Mouse (Mus musculus): ENCODE results near the gene Btk. TPM values are rescaled to one million over a fixed set of nuclear protein-coding genes. Genes with fewer than 3 reads are reported as not detected.

Btk gene
- total and polyA plus RNA-seq, 3 experiments, result 16.2 to 53.4 (median 38.1) TPM

- Histone ChIP-seq H3K4me3 (replicated peaks in 1 of 3; ENCODE audit: low read depth in 2 of 3, low read length in 2 of 3, poor library complexity in 1 of 3) (peak overlapping the region; percentile 72 to 91 (median 80)), H3K36me3 (replicated peaks in 1 of 2; ENCODE audit: control insufficient read depth in 1 of 2, insufficient read depth in 1 of 2, low read length in 1 of 2) (peaks cover 13 to 16% of the 10 kb centered on the region in 2 experiments), H3K27me3 (replicated peaks) (no peaks in the 10 kb centered on the region), H3K79me2 (replicated peaks; ENCODE audit: control insufficient read depth, extremely low read depth, insufficient read depth, poor library complexity, severe bottlenecking) (peaks cover 32% of the 10 kb centered on the region), H3K9me3 (replicated peaks; ENCODE audit: low read length) (no peaks in the 10 kb centered on the region), H3K4me2 (ENCODE audit: insufficient read depth, low read depth, poor library complexity, severe bottlenecking) (peak overlapping the region; percentile 78), H3K27ac (ENCODE audit: insufficient read depth, low read depth) (no peak overlapping the region), H3K4me1 (ENCODE audit: control insufficient read depth in 1 of 2, insufficient read depth in 2 of 2) (peaks cover 0 to 7% of the 10 kb centered on the region in 2 experiments; a peak in 1 of 4 replicates), H3K9ac (ENCODE audit: insufficient read depth, low read depth) (peak overlapping the region; percentile 90)
- dilution Hi-C loops (cut with MboI; ENCODE audit: extremely low pct_ligation_motif_present, extremely low pct_unique_long_range_greater_than_20kb, low sequenced_read_pairs), result no loop called here
- in situ Hi-C loops (cut with MboI; ENCODE audit: low pct_ligation_motif_present, low pct_unique_long_range_greater_than_20kb, low sequenced_read_pairs), result no loop called here
- no peak for DNase-seq (ENCODE audit: extremely low read depth)
- TF ChIP-seq UBTF (IDR thresholded peaks at IDR 0.05; ENCODE audit: low read depth, low read length), result no peak
- no peak for TF ChIP-seq TBP (conservative IDR thresholded peaks at IDR 0.05; ENCODE audit: low read depth, low read length)
- 0 out of 2 replicates have a peak, but pooled peaks have one; percentile 20 for TF ChIP-seq MAX (IDR thresholded peaks at IDR 0.05; ENCODE audit: low read length)
These were observed 3.1 kb upstream of the Btk start for GRCm38 (mm10) chrX:134586447-134586846.

- no peaks in the 10 kb centered on the region for H3K9me3 ChIP-seq (replicated peaks; ENCODE audit: low read length)
- peaks cover 37% of the 10 kb centered on the region for H3K79me2 ChIP-seq (replicated peaks; ENCODE audit: control insufficient read depth, extremely low read depth, insufficient read depth, poor library complexity, severe bottlenecking)
- dilution Hi-C loops (cut with MboI; ENCODE audit: extremely low pct_ligation_motif_present, extremely low pct_unique_long_range_greater_than_20kb, low sequenced_read_pairs), result no loop called here
- peak within 1 kb of the TSS; percentile 78 for H3K4me2 ChIP-seq (ENCODE audit: insufficient read depth, low read depth, poor library complexity, severe bottlenecking)
- in situ Hi-C loops (cut with MboI; ENCODE audit: low pct_ligation_motif_present, low pct_unique_long_range_greater_than_20kb, low sequenced_read_pairs), result no loop called here
- H3K9ac ChIP-seq (ENCODE audit: insufficient read depth, low read depth), result peak within 1 kb of the TSS; percentile 90
- H3K27me3 ChIP-seq (replicated peaks), result no peaks in the 10 kb centered on the region
- peaks cover 13 to 14% of the 10 kb centered on the region in 2 experiments for H3K36me3 ChIP-seq (replicated peaks in 1 of 2; ENCODE audit: control insufficient read depth in 1 of 2, insufficient read depth in 1 of 2, low read length in 1 of 2)
- peaks cover 0 to 7% of the 10 kb centered on the region in 2 experiments; a peak in 1 of 4 replicates for H3K4me1 ChIP-seq (ENCODE audit: control insufficient read depth in 1 of 2, insufficient read depth in 2 of 2)
- H3K27ac ChIP-seq (ENCODE audit: insufficient read depth, low read depth), result peak within 1 kb of the TSS; percentile 85
- peak within 1 kb of the TSS; percentile 72 to 91 (median 80) for H3K4me3 ChIP-seq (replicated peaks in 1 of 3; ENCODE audit: low read depth in 2 of 3, low read length in 2 of 3, poor library complexity in 1 of 3)
- DNase-seq (ENCODE audit: extremely low read depth), result peak; percentile 89
- TF ChIP-seq HCFC1 (IDR thresholded peaks at IDR 0.05; ENCODE audit: low read depth, low read length) (peak; percentile 85), TCF12 (IDR thresholded peaks at IDR 0.05; ENCODE audit: low read depth, low read length) (peak; percentile 91), BHLHE40 (IDR thresholded peaks at IDR 0.05; ENCODE audit: low read depth, low read length) (no peak), TBP (conservative IDR thresholded peaks at IDR 0.05; ENCODE audit: low read depth, low read length) (peak; percentile 97), ZMIZ1 (IDR thresholded peaks at IDR 0.05; ENCODE audit: low read depth, low read length) (peak; percentile 94), JUND (conservative IDR thresholded peaks at IDR 0.05; ENCODE audit: low read depth, low read length) (no peak), ETS1 (conservative IDR thresholded peaks at IDR 0.05; ENCODE audit: low read depth, low read length) (no peak; the same call in 1 of the 2 replicates), NELFE (IDR thresholded peaks at IDR 0.05; ENCODE audit: low read depth, low read length) (peak; percentile 99), USF2 (conservative IDR thresholded peaks at IDR 0.05; ENCODE audit: low read depth, low read length) (no peak), CHD2 (IDR thresholded peaks at IDR 0.05; ENCODE audit: low read length) (no peak), ZC3H11A (IDR thresholded peaks at IDR 0.05; ENCODE audit: low read depth, low read length) (no peak), IRF4 (IDR thresholded peaks at IDR 0.05; ENCODE audit: low read depth, low read length) (no peak), EP300 (IDR thresholded peaks at IDR 0.05; ENCODE audit: low read length) (no peak), MAX (IDR thresholded peaks at IDR 0.05; ENCODE audit: low read length) (peak; percentile 91), CTCF (conservative IDR thresholded peaks at IDR 0.05 in 1 of 2, IDR thresholded peaks at IDR 0.05 in 1 of 2; ENCODE audit: low read depth in 2 of 2, low read length in 2 of 2) (peak; percentile 25 to 68; a peak in 3 of 4 replicates), MAFK (IDR thresholded peaks at IDR 0.05; ENCODE audit: insufficient replicate concordance, low read length) (no peak), KAT2A (IDR thresholded peaks at IDR 0.05; ENCODE audit: insufficient replicate concordance, low read length) (peak; percentile 70; the same call in 1 of the 2 replicates), RAD21 (IDR thresholded peaks at IDR 0.05; ENCODE audit: low read depth, low read length) (no peak), MAZ (IDR thresholded peaks at IDR 0.05; ENCODE audit: low read depth, low read length) (no peak), CHD1 (IDR thresholded peaks at IDR 0.05; ENCODE audit: low read depth, low read length) (no peak; the same call in 1 of the 2 replicates), PAX5 (IDR thresholded peaks at IDR 0.05; ENCODE audit: low read length) (no peak), GABPA (IDR thresholded peaks at IDR 0.05; ENCODE audit: insufficient replicate concordance, low read depth, low read length) (peak; percentile 58; the same call in 1 of the 2 replicates), E2F4 (IDR thresholded peaks at IDR 0.05; ENCODE audit: insufficient replicate concordance, low read depth, low read length) (no peak), USF1 (IDR thresholded peaks at IDR 0.05; ENCODE audit: low read depth, low read length) (no peak), SIN3A (IDR thresholded peaks at IDR 0.05; ENCODE audit: low read length) (peak; percentile 39; the same call in 1 of the 2 replicates), JUN (IDR thresholded peaks at IDR 0.05; ENCODE audit: insufficient read depth, low read depth, low read length) (no peak), RCOR1 (conservative IDR thresholded peaks at IDR 0.05; ENCODE audit: low read depth, low read length) (no peak), ZNF384 (IDR thresholded peaks at IDR 0.05; ENCODE audit: low read depth, low read length) (no peak), POLR2AphosphoS2 (IDR thresholded peaks at IDR 0.05; ENCODE audit: low read depth, low read length) (peak; percentile 86; the same call in 1 of the 2 replicates)
These were observed 2.0 kb upstream of the Btk start, which contains the start of gene Rpl36a for GRCm38 (mm10) chrX:134585103-134586002. TSS of gene Rpl36a (plus strand) at chrX:134585654.
